Mouse (Mus musculus) ovary, postnatal 14 days (tissue): ENCODE data around the gene Tsacc.

Source experiments
- DNase-seq: peaks from one replicate; pipeline ENCODE4 v3.0.0; 2022; ENCODE audit warnings: low spot score

The Tsacc gene

DNA sequence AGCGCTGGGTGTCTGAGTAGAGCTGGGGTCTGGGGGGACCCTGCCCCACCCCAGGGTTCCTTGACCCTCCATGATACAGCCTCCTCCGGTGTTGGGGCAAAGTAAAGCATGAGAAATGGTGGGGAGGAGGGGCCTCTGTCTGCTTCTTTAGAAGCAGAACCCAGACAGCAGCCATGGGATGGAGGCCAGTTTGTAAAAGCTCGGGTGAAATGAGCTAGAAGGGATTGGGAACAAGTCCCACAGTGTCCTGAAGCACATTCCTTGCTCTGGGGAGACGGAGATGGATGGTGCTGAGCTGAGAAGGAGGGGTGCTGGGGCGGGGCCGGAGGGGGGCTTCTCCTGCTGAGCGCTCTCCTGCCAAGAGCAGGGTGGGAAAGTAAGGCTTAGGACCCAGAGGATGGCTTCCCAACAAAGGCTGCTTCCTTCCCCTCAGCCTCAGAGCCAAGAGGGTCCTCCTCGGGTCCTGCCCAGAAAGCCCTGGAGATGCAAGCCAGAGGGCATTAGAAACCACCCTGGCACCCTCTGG is 57.9 kb downstream of the Tsacc start:
- no peak for DNase-seq

DNA sequence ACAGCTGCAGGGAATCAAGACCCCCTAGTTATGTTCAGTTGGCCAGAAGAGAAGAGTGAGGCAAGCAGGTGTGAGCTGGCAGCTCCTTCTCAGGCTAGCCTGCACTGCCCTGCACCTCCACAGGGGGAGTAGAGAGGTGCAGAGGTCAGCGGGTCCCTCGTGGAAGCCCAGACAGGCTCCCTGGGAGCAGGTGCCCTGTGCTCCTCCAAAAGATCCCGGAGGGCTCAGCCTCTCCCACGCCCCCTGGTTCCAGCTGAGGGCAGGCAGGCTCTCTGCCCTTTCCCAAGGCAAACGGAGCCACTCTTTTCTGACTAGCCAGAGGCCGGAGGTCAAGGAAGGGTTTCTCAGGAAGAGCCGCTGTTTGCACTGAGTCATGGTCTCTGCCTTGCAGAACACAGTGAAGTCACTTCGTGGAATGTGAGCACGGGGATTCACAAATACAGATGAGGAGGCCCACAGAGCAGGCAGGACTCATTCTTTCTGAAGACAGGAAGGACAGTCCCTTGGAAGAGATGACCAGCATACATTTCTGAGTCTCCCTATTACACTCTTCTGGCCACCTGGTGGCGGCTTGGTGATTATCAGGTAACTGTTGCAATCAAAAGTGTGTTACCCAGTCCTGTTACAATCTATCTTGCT is 59.1 kb downstream of the Tsacc start:
- DNase-seq: no peak

DNA sequence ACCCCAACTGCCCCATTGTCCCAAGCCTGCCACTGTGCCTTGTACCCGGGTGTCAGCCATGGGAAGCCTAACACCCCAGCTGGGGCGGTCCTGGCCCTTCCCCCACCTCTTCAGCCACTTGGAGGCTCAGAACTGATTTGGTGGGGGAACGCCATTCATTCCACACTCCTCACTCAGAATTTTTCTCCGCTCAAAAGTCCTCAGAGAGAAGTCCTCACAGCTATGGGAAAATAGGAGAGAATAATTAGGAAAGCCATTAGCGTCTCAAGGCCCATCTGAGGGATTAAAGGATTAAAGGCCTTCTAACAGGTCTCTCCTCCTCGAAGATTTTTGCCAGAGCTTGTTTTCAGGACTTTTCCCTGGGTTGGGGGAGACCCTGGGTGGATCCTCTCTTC is 59.6 kb downstream of the Tsacc start:
- no peak for DNase-seq

DNA sequence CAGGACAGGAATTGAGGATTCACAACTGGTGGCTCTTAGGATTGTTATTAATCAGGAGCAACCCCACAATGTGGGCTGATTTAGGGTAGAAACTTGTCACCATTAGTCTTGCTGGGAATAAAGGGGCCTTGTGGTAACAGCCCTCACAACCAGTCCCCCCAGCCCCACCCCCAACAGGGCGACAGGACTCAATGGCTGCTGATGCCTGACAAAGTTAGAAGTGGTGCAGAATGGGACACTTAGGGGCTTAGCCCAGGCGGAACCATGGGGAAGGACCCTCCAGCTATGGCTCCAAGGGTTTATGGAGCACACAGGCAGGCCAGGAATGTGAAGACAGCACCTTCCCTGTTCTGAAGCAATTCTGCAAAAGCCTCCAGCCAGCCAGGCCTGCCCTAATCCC is 61.2 kb downstream of the Tsacc start:
- DNase-seq: no peak

DNA sequence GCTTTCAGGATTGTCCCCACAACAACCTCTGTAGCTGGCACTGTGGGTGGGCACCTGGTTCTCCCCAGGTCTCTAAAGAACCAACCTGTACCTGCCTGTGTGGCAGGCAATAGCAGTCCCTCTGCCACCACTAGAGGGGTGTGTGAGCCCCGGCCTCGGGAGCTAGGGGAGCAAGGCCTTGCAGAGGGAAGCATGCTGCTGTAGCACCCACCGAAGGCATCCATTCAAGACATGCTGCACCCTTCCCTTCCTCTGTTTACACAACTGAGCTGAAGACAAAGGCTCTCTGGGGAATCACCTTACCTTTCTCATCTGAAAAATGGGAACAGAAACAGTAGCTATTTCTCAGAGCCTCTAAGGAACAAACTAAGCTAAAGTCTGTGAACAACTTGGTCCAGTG is 61.6 kb downstream of the Tsacc start:
- DNase-seq: no peak

DNA sequence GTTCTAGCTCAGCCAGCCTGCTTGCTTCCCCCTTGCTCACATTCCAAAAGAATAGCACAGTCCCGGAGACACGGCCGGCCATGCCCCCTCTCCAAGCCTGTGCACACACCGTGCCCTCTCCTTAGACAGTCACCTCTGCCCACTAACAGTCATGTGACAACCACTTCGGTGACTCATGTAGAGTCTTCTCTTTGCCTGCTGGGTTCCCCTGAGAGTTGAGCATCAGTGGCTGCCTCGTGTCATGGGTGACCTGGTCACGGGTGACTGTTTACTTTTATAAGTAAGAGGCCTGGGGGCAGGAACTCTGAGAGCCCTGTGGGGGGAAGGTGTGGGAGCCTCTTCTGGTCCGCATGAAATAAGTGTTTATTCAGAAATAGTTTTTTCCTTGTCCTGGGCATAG is 62.8 kb downstream of the Tsacc start:
- no peak for DNase-seq

DNA sequence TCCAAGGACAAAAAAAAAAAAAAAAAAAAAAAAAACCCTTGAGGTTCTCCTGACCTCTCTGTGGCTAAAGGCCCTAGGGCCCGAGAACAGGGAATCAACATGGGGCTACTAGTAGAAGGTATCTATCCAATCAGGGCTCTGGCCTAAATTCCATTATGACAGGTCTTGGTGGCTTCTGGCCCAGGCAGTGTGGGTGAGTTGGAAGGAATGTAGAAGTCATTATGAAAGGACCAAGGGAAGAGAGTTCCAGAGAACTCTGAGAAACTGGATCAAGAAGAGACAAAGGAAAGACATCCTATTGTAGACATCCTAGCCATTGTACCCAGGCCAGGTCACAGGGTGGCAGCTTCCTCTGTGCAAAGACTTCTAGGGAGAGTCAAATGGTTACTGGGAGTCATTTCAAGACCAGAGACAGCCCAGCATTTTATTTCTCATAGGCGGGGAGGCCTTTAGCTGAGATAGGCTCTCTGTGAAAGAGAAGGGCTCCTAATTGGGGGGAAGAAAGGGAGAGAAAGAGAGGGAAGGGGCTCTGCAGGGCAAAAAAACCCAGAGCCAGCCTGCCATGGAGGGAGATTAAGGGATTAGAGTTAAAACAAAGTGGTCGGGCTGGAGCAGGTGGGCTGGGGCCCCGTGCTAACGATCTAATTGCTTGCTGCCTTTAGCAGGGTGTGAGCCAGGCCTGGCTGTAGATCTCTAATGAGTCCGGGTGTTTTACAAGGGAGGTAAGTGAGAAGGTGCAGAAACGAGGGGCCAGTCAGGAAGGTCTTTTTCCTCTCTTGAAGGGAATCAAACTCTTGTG is 63.7 kb downstream of the Tsacc start:
- DNase-seq: no peak
